Mouse (Mus musculus) heart, postnatal 14 days (tissue): ENCODE data around the gene Fam227b. TPM values are rescaled to one million over a fixed set of nuclear protein-coding genes. Genes with fewer than 3 reads are reported as not detected.

Experiments used
- DNase-seq, 2 experiments: peaks; one replicate each; pipeline ENCODE4 v3.0.0; 2021 to 2022
- intact Hi-C: fragments of 180-260 bp; cut with DNase I; formaldehyde crosslinking; loops from one replicate; pipeline ENCODE4 v1.15.1; 2025
- total RNA-seq, 2 experiments: library from RNA; stranded (reverse); gene quantifications; 2 replicates each; pipeline ENCODE4 v1.2.3; 2021

The Fam227b gene
- total RNA-seq, 2 experiments from 2014 or later = not detected

- intact Hi-C loops = no loop called here
- no peak for DNase-seq
Observed at GRCm38 (mm10) chr2:126014989-126015710, 136.7 kb downstream of the Fam227b start.

GRCm38 (mm10) chr2:126006742-126007141, 145.1 kb downstream of the Fam227b start:
- DNase-seq = no peak
- intact Hi-C loops = loop anchor here (5.0 to 10.0 kb wide), 4 partner anchors 228 to 511 kb away; no protein-coding TSS in a partner anchor

- intact Hi-C loops = loop anchor here (5.0 to 10.0 kb wide), 4 partner anchors 229 to 511 kb away; no protein-coding TSS in a partner anchor
- peak; percentile 54 to 73 for DNase-seq
Observed at GRCm38 (mm10) chr2:126006088-126006487, 145.7 kb downstream of the Fam227b start.

- intact Hi-C loops = loop anchor here (10.0 kb wide), 2 partner anchors 233 to 433 kb away; no protein-coding TSS in a partner anchor
- DNase-seq = no peak
Observed at GRCm38 (mm10) chr2:126002291-126002690, 149.5 kb downstream of the Fam227b start.

GRCm38 (mm10) chr2:125975808-125976345, 175.9 kb downstream of the Fam227b start:
- DNase-seq = no peak
- intact Hi-C loops = no loop called here

- intact Hi-C loops = no loop called here
- DNase-seq = no peak
Observed at GRCm38 (mm10) chr2:125975206-125975605, 176.6 kb downstream of the Fam227b start.

- intact Hi-C loops = no loop called here
- DNase-seq = no peak
Observed at GRCm38 (mm10) chr2:125973207-125973606, 178.6 kb downstream of the Fam227b start.

GRCm38 (mm10) chr2:125968811-125969210, 183.0 kb downstream of the Fam227b start:
- intact Hi-C loops = no loop called here
- no peak for DNase-seq

- intact Hi-C loops = no loop called here
- DNase-seq = no peak
Observed at GRCm38 (mm10) chr2:125948195-125948594, 203.6 kb downstream of the Fam227b start.

- intact Hi-C loops = no loop called here
- no peak for DNase-seq
Observed at GRCm38 (mm10) chr2:125943301-125943700, 208.5 kb downstream of the Fam227b start.

GRCm38 (mm10) chr2:125941111-125941785, 210.6 kb downstream of the Fam227b start:
- intact Hi-C loops = no loop called here

GRCm38 (mm10) chr2:125938993-125939642, 212.7 kb downstream of the Fam227b start:
- intact Hi-C loops = no loop called here
- no peak for DNase-seq

More at GRCm38 (mm10) chr2:125941111-125941785, 210.6 kb downstream of the Fam227b start:
- no peak for DNase-seq

- DNase-seq = no peak
Observed at GRCm38 (mm10) chr2:125936396-125936795, 215.4 kb downstream of the Fam227b start.

GRCm38 (mm10) chr2:125933977-125934376, 217.8 kb downstream of the Fam227b start:
- intact Hi-C loops = no loop called here
- no peak for DNase-seq

More at GRCm38 (mm10) chr2:125936396-125936795, 215.4 kb downstream of the Fam227b start:
- intact Hi-C loops = no loop called here

Other genes starting within 250 kb of the Fam227b start
- 1 to 10 TPM in 1 of 2 experiments, under 1 TPM in 1; 0.59 to 1.2 TPM for gene Fgf7, start 117.3 kb downstream of the Fam227b start, total RNA-seq
- gene Dtwd1, start 137 bp upstream of the Fam227b start, total RNA-seq = 1 to 10 TPM; 4.3 to 4.4 TPM
- not detected for gene Gm17555, start 63.1 kb upstream of the Fam227b start, total RNA-seq